Mouse (Mus musculus) spleen, adult 12 weeks (tissue): ENCODE results near the gene Rcor2.
A peak's percentile ranks its signal among the peaks of the same experiment; 100 is the strongest.

Experiments
- DNase-seq: peaks from one replicate; pipeline ENCODE4 v3.0.0; 2022; ENCODE audit warnings: low spot score

Rcor2 gene

DNA sequence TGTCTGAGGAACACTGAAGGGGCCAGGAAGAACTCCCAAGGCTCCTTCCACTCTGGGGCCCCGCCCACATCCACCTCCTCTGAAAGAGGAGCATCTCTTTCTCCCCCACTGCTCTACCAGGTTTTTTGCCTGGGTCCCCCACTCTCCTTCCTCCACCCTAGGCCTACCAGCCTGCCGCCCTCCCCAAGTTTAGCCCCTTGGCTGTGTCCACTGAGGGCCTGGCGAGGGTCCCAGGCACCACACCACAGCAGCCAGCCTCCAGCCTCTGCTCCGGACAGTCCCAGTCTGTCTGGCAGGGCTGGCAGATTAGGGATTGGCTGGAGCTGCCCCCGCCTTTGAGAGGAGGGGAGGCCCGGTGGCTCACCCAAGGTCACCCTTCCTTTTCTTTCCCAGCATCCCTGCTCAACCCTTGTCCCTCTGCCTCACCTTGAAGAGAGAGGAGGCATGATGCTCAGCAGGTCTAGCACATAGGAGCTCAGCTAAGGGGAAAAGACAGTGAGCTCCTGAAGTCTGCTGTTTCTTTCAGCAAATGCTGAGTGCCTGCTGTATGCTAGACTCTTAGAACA, 2.3 kb upstream of the Rcor2 start:
- no peak for DNase-seq

DNA sequence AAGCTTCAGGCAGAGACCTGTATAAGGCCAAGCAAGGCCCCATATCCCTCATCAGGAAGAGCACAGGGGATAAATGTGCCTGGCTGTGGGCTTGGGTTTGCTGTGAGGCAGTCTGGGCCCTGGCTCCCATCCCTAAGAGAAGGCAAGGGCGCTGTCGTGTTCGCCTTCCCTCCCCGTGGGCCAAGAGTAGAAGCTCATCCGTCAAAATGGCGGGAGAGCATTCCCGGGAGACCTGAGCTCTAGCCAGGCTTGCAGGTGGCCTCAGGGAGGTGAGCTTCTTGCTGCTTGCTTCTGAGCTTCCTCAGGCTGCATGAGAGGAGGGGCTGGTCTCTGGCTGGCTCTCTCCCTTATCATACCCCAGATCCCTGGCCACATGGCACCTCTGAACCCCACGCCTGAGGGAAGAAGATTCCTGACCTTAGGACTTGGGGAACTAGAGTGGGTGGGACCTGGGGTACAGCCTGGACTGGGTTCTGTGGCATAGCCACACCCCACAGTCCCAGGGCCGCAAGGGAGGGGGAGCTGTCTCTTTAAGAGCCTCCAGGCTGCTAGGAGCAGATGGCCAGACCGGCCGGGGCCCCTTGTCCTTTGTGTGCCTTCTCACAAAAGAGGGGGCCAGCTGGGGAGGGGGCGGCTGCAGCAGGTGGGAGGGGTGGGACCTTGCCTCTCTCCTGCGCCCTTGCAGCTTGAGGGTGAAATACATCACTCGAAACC, 1.5 kb upstream of the Rcor2 start:
- no peak for DNase-seq

DNA sequence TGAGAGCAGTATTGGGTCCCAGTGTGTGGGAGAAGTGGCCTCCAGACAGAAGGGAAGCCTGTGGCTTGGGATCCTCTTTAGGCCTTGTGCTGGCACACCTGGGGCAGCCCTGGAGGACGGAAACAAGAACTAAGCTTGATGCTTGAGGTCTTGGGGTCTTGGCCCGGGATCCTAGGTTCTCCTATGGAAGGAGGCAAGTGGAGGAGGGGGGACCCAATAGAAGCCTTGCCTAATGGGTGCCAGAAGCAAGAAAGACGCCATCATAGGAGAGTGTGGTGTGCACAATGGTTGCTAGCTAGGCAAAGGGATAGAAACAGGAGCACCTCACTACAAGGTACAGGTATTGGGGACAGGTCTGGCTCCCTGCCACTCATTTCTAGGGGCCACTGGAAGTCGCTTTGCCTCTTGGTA, 699 bp upstream of the Rcor2 start:
- no peak for DNase-seq

DNA sequence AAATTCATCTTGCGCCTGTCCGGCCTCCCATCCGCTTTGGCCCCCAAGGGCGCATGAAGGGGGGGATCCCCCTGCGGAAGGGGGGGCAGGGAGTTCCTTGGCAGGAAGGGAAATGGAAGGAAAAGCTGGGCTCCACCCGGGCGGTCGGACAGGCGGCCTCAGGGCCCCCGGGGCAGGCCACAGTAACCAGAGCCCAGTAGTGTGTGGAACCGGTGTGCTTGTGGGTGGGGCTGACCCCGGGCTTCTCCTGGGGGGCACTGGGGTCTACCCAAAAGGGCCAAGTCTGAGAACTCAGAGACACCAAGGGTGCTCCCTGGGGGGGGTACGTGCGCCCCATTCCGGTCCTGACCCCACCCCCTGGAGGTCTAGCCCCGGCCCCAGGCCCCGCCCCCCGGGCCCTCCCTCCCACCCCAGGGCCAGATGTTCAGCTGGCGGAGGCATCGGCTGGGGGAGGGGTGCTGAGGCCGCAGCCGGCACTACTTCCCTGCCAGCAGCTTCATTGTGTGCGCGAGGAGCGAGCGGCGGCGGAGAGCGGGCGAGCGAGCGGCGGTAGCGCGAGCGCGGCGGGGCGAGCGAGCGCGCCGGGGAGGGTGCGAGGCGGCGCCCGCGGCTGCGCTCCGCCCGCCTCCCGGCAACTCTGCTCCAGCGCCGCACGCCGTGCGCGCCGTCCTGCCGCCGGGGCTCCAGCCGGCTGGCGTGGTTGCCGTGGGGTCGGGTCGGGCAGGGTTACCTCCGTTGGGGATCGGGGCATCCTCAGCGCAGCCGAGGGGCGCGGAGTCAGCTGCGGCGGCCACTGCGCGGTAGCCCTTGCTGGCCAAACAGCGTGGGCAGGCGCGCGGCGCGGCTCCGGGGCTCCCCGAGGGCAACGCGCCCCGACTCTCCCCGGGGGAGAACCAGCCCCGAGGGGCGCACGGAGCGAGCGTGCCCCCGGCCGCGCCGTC, 926 bp downstream of the Rcor2 start:
- DNase-seq, result no peak

DNA sequence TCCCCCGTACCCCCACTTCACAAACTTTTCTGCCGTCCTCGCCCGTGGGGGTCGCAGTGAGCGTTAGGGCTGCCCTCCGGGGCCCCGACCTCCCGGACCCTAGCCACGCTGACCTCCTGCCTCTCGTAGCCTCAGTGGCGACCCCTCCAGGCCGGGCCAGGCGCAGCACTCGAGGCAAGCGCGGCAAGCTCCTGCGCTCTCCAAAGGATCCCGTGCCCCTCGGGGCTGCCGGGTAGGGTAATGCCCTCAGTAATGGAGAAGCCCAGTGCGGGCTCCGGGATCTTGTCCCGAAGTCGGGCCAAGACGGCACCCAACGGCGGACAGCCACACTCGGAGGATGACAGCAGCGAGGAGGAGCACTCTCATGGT, 1.6 kb downstream of the Rcor2 start:
- peak; percentile 58 for DNase-seq

DNA sequence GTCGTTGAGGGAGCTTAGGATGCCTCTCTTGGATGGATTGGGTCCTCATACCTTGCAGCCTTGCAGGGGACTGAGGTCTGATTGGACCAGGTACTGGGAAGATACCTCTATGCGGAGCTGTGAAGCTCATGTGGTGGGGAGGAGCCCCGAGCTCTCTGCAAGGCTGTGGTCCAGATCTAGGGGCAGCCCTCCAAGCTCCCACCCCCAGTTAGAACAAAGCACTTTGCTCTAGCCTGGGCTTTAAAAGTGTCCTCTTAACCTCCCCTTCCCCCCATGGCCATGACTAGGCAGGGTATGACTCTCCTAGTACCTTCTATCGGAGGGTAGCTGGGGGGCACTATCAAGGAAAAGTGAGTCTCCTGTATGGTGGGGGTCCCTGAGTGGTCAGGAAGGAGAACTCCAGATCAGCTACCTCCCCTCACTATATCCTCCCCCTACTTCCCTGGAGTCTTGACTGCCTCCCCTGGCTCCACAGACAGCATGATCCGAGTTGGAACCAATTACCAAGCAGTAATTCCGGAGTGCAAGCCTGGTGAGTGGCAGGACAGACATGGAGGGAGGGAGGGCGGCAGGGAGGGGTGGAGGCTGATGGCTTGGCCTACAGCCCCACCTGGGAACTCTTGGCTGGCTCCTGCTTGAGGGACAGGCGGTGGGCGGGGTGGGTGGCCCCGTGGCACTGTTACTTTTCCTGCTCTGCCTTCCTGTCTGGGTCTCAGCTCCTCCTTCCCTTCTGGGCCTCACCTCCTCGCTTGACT, 2.3 kb downstream of the Rcor2 start:
- no peak for DNase-seq

DNA sequence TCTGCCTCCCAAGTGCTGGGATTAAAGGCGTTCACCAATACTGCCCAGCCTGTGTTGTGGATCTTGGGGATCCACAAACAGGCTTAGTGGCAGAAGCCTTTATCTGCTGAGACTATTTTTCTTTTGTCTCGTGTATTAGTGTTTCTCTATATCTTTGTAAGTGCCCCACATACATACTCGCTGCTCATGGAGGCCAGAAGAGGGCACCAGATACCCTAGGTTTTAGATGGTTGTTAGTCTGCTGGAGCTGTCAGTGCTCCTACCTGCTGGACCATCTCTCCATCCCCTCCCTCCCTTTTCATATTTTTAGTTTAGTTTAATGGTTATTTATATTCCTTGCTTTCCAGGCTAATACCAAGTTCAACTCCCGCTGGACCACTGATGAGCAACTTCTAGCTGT, 6.4 kb downstream of the Rcor2 start:
- no peak for DNase-seq

DNA sequence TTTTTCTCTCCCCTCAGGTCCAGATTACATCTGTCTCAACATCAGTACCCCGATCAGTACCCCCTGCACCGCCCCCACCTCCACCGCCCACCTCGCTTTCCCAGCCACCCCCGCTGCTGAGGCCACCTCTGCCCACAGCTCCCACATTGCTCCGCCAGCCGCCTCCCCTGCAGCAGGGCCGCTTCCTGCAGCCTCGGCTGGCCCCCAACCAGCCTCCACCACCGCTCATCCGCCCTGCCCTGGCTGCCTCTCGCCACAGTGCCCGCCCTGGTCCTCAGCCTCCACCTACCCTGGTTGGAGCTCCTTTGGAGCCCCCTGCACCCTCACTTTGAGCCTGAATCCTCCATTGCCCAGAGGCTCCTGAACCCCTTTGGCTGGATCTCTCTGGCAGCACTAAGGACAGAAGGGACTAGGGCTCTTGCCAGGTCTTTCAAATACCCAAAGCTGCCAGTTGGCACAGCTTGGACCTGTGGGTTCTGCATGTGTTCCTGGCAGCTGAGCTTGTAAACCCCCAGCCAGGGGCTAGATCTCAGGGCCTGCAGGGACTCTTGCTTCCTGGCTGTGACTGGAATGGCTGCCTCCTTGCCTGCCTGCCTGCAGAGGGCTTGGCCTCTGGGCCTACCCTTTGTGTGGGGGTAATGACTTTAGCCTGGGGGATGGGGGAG, 7.3 kb downstream of the Rcor2 start:
- no peak for DNase-seq

DNA sequence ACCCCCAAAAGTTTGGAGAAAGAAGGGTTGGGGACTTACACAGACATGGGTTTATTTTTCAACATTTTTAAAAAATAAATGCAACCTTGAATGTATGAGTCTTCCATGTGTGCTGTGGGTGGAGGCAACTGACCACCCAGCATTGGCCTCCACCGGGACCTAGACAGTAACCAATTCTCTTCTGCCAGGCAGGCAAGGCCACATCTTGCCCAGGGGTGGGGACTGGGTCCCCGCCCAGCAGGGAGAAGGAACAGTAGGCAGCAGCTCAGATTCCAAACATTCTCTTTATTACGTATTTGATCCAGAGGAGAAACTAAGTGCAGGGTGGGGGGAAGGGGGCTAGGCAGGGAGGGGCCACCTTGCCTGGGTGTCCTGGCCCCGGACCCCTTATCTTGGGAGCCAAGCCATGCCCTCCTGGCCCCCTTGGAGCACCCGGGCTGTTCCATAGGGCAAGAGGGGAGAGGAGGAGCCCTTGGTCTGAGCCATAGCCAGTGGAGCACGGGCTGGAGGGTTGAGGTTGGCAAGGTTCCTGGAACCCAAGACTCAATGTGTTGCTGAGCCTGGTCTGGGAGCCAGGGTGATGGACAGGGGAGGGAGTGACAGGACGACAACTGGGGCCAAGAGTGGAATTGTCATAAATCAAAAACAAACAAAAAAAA, 8.1 kb downstream of the Rcor2 start:
- DNase-seq, result no peak

DNA sequence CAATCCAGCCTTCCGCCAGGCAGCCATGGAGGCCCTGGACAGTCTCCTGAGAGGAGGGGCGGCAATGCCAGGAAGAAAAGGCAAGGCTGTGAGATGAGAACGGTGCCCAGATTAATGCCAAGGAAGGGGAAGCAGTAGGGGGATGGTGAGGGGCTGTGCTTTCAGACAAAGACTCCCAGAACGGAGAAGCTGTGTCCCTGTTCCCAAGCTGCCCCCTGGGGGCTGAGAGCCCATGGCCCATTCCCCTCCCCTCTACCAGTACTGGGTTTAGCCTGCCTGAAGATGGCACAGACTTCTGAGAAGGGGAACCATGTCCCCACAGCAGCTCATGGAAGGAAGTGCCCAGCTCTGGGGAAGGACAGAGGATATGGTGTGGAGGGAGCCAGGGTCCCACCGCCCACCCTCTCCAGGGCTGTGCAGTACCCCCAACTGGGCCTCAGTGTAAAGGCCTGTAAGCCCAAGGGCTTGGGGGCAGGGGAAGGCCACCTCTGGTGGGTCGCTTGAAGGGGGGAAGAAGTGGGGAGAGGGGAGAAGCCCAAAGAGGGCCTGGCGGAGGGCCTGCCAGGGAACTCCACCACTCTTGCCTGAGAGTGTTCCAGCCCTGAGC, 9.0 kb downstream of the Rcor2 start:
- DNase-seq, result no peak

DNA sequence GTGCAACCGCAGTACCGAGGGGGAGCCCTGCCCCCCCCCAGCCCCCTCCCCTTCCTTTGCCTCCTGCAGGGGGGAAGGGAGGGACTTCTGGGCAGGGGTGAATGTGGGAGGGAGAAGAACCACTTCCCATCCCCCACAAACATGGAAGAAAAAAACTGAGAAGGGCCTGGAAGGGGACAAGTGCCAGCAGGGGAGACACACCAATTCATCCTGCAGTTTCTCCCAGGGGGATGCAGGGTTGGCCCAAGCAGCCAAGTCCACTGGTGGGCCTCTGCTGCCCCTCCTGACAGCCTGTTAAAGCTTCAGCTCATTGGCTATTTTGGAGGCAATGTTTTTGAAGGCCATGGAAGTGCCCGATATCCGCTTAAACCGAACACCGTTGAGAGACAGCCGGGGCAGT, 9.7 kb downstream of the Rcor2 start:
- no peak for DNase-seq

DNA sequence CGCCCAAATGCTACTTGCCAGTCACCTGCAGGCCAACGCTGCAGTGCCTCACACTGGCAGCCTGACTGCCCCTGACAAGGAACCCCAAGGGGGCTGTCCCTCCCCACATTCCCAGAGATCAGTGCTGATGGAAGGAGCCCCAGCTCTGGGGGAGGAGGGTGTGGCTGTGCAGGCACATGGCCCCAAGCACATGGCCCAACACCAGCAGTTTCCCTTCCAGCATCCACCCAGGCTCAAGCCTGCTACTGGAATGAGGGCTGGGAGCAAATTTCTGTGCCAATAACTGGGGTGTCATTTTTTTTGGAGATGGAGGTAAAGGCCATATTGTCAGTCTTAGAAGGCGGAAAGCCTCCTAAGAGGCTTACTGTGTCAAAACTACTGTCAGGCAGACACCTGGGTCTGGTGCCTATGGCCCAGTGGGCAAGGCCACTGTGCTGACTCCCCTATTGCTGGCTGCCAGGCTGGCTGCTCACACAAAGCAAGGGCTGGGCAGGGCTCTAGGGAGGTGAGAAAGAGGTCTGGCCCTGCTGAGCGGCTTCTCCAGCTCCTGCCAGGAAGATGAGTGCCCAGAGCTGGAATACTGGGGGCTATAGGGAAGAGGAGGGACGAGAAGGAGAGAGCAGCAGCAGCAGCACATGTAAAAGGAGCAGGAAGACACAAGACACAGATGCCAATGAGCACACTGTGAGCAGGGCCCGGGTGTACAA, 11.2 kb downstream of the Rcor2 start:
- no peak for DNase-seq

DNA sequence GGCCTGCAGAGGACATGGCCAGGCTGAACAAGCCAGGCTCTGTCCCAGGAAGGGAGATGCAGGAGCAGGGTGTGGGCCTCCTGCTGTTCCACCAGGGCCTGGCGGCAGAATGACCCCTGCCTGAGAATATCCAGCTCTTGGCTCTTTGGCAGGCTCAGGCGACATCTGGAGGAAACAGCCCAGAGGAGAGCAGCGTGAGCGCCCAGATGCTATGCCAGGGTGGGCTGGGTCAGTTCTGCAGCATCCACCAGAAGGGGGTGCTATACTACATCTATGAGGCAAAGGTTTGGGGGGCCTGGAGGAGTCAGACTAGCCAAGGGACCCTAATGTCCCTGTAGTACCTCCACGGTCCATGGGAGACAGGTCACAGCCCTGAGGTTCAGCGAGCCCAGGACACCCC, 12.0 kb downstream of the Rcor2 start:
- no peak for DNase-seq

DNA sequence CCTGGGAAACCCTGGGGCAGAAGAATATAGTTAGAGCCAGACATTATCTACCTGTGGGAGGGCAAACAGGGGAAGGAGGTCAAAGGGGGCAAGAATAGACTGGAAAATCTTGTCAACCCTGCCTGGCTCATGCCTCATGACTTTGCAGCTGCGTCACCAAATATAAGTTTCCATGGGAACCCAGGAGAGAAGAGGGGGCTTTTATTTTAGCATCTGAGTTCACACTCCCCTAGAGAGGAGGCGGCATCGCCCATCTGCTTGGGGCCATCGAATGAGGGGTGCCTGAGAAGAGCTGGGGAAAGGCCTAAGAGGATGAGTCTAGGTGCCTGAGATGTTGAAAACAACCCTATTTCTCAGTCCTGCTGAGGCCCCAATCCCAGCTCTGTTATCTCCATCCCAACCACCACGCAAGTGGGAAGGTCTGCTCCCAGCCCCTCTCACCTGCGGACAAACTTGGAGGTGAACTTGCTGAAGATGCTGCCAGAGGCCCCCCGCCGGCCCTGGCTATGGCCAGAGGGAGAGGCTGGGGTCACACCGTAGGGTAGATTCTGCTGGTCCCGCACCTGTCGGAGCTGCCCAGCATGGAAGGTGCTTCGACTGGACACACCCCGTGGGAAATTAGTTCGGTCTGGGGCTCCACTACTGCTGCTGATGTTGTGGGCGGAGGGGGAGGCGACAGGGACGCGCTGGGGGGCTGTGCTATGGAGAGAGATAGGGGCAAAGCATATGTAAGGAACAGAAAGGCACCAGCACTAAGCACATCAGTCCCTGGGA, 13.6 kb downstream of the Rcor2 start:
- DNase-seq, result no peak

DNA sequence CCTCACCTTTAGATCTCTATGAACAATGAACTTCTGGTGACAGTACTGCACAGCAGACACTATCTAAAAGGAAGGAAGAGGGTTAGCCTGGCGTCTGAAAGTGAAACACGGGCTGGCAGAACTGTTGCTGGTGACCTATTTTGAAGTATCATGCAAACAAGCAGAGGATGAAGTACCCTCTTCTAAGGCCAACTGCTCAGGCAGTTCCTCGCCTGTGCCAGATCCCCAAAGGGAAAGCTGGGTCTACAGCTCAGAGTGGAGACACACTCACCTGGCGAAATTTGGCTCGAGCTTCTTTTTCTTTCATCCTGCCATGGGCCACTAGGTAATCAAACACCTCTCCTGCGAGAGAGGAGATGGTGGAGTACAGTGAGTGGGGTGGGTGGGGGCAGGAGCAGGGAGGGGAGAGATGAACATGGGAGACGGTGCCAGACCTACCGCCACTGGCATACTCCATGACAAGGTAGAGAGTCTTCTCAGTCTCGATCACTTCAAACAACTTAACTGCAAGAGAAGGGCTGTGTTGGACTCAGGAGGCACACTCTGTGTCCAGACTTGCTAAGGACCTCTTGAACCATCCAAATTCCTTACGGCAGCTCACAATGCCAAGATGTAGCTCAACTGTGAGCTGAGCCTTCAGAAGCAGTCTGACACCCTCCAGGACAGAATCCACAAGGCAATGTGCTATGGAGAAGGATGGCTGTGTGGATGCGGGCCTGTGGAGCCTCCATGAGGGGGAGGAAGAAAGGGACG, 19.6 kb downstream of the Rcor2 start:
- DNase-seq, result no peak

DNA sequence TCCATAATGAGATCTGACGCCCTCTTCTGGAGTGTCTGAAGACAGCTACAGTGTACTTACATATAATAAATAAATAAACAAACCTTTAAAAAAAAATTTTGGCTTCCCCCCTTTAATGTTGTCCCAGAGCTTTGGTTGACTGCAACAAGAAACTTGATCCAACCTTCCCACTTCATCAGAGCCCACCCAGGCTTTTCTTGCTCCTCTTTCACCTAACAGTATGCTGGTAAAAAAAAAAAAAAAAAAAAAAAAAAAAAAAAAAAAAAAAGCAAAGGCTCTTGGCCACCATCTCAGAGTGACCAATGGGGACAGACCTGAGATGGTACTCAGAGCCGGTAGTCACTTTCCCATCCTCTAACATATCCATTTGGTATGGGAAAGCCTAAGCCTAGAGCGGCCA, 21.2 kb downstream of the Rcor2 start:
- DNase-seq, result no peak

DNA sequence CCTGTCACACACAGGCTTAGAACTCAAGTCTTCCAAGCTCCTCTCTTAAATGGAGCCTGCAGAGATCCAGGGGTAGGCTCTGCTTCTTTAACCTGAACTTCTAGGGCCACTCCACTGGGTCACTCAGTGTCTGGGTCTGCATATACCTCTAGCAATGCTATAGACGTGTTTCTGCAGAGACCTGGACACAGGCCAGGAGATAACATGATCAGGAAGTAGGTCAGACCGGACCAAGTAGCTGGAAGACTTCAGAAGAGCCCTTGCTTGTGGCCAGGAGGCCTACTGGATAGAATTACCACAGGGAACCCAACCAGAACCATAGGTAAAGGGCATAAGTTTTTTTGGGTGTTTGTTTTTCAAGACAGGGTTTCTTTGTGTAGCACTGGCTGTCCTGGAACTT, 22.6 kb downstream of the Rcor2 start:
- no peak for DNase-seq

DNA sequence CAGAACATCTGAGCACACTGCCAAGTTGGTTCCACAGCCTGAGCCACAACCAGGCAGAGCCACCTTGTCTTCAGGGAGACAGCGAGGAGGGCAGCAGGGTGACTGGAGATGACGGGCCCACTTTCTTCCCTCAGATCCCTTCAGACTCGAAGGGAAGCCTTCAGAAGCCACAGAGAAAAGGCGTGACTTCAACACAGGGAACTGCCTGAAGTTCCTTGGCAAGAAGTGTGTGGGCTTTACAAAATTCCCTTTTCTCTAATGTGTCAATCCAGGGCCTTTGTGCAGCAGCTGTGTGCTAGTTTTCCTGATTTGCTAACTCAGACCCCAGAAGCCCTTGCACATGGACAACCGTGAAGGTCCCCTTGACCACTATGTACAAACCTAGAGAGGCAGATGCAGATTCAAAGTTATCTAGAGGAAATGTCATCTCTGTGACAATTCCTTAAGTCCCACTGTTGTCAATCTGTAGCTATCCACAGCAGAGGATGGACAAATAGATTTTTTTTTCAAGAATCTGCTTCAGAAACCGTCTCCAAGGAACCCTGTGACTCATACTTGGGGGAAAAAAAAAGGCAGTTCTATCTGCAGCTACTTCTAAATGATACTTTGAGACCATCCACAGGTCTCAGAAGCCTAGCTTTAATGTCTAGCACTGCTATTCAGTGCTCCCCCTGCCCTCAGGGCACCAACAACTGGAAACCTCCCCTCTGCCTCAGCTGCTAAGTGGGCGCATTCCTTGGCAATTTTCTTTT, 25.0 kb downstream of the Rcor2 start:
- no peak for DNase-seq
